Mouse (Mus musculus): Measurements from ENCODE around the gene Pcca. TPM values are rescaled to one million over a fixed set of nuclear protein-coding genes. Genes with fewer than 3 reads are reported as not detected.
A peak's percentile ranks its signal among the peaks of the same experiment; 100 is the strongest.

The Pcca gene
- total RNA-seq, 1 experiment from 2014 or later, result 118 TPM

- peak; percentile 99 for ATAC-seq (replicated peaks; ENCODE audit: low read depth, poor library complexity, severe bottlenecking)
Observed at GRCm38 (mm10) chr14:122876163-122876562, 342.0 kb downstream of the Pcca start.

GRCm38 (mm10) chr14:122876723-122877122 is 342.6 kb downstream of the Pcca start:
- no peak for ATAC-seq (replicated peaks; ENCODE audit: low read depth, poor library complexity, severe bottlenecking)

GRCm38 (mm10) chr14:122877787-122878186 is 343.7 kb downstream of the Pcca start:
- ATAC-seq (replicated peaks; ENCODE audit: low read depth, poor library complexity, severe bottlenecking), result no peak

- ATAC-seq (replicated peaks; ENCODE audit: low read depth, poor library complexity, severe bottlenecking), result no peak
Observed at GRCm38 (mm10) chr14:122880291-122880690, 346.2 kb downstream of the Pcca start.

DNA sequence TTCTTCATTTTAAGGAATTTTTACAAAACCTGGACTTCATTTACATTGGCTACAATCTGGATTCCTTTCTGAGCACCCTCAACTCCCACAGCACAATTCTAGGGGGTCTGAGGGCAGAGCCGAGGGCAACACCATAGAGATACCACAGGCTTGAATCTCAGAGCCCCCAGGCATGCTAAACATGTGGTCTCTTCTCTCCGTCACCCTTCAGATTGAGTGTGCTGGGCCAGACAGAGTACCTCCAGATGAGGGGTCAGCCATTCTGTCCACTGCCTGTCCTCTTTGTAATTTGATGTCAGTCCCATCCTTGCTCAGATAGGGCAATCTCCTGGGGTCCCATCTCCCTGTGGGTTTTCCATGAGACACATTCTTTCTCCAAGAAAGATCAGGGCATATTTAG is 347.6 kb downstream of the Pcca start:
- no peak for ATAC-seq (replicated peaks; ENCODE audit: low read depth, poor library complexity, severe bottlenecking)

DNA sequence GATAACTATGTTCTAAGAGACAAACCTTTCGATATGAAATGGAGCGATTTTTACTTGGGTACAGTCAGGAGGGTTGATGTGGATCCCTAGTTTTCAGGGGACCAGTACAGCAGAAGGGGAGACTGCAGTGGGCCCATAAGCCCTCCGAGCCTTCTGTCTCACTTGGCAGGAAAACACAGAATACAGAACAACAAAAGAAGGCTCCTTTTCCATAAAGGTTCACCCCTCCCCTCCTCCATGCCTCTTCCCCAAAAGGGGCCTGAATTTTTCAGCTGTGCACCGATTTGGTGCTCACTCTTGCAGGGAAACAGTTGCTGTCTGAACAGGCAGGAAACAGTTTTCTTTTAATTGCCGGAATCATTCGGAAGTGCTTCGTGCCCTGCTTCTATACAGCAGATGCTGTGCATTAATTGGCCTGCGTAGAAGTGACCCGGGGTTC is 348.1 kb downstream of the Pcca start:
- no peak for ATAC-seq (replicated peaks; ENCODE audit: low read depth, poor library complexity, severe bottlenecking)

GRCm38 (mm10) chr14:122882795-122883409 is 348.8 kb downstream of the Pcca start:
- no peak for ATAC-seq (replicated peaks; ENCODE audit: low read depth, poor library complexity, severe bottlenecking)

GRCm38 (mm10) chr14:122883410-122883806 is 349.3 kb downstream of the Pcca start:
- no peak for ATAC-seq (replicated peaks; ENCODE audit: low read depth, poor library complexity, severe bottlenecking)

DNA sequence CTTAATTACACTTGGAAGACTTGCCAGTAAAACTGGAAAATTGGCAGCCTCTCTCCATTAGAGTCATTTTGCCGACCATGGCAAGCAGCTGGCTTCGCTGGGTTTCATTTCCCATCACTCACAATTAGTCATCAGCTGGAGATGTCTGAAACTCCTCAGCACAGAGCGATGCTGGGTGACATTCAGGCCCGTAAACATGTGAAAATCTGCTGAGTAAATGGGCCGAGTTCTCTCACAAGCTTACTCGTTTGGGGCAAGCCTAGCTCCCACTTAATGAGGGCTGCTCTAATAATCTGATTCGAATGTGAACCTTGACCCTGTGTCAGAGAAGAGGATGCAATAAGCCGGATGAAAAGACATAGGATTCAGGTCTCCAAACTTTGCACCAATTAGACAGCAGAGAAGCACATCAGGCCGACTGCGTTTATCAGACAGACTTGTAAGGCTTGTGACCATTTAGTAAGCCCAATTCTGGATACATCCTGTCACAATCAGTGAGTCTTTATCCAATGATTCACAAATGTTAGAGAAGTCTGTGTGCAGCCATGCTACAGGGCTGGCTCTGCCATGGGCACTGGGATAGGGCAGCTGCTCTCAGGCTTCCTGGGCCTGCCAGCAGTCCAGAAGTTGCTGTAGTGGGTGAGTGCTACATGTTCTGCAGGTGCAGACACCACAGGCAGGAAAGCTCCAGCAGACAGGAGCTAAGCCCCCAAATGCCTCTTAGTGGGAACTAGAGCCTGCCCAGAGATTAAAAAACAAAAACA is 349.9 kb downstream of the Pcca start:
- ATAC-seq (replicated peaks; ENCODE audit: low read depth, poor library complexity, severe bottlenecking), result no peak

DNA sequence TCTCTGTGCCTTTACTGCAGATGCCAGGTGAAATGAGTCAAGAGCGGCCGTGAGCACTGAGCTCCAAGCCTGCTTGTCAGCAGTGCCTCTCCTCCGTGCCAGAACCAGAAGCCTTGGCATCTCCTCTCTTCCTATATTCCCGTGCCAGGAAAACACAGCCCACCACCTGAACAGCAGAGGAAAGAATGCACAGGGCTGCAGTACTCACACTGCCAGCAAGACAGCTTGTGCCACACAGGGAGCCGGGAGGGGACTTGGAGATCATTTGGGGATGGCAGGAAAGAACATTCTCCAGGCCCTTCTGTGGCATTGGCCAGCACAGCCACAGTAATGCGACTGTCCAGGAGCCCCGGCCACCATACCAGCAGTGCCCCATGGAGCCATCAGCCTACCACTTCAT is 351.8 kb downstream of the Pcca start:
- no peak for ATAC-seq (replicated peaks; ENCODE audit: low read depth, poor library complexity, severe bottlenecking)

- ATAC-seq (replicated peaks; ENCODE audit: low read depth, poor library complexity, severe bottlenecking), result no peak
Observed at GRCm38 (mm10) chr14:122887278-122887677, 353.2 kb downstream of the Pcca start.

DNA sequence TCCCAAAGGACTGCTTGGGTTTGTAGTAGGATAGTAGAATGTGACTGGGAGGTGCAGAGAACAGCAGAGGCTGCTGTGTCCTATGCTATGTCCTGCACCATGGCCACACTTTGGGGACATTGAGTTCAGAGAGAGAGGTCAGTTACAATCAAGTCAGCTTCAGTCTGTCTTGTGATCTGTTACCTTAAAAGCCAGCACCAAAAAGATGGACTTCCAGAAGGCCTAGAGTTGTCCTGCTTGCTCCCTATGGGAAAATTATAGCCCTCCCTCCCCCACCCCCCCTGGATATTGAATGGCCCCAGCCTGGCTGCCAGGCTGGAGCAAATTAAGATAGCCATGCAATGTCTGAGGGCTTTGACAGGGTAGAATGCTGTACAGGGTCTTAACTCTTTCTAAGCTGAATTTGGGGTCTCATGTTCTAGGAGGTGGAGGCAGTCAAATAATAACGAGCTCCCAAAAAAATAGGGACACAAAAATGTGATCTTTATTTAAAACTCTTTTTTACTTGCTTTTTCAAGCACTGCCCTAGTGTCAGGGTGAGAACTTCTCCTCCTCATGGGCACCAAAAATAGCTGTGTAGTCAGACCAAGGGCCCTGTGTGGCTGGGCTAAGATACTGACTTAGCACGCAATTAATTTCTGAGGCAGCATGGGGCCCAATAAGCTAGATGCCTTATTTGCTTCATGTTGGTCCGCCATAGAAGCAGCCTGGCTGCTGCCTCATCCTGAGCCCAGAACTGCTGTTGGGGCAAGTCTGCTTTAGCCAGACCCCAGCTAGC is 353.8 kb downstream of the Pcca start:
- no peak for ATAC-seq (replicated peaks; ENCODE audit: low read depth, poor library complexity, severe bottlenecking)

DNA sequence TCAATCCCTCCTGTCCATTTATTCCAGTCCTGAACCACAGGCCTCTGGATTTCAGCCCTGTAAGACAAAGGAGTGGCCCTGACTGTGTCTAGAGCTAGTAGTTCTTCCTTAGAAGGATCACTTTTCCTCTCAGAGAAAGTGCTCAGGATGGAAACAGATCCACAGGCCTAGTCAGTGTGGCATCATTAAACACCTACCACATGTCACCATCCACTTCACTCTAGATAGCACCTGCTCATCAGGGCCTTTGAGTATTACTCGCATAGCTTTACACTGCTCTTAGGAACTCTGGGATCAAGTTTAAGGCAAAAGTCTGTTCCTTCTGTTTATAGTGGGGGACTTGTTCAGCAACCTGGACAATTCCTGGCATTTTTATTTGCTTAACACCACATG is 354.4 kb downstream of the Pcca start:
- no peak for ATAC-seq (replicated peaks; ENCODE audit: low read depth, poor library complexity, severe bottlenecking)

DNA sequence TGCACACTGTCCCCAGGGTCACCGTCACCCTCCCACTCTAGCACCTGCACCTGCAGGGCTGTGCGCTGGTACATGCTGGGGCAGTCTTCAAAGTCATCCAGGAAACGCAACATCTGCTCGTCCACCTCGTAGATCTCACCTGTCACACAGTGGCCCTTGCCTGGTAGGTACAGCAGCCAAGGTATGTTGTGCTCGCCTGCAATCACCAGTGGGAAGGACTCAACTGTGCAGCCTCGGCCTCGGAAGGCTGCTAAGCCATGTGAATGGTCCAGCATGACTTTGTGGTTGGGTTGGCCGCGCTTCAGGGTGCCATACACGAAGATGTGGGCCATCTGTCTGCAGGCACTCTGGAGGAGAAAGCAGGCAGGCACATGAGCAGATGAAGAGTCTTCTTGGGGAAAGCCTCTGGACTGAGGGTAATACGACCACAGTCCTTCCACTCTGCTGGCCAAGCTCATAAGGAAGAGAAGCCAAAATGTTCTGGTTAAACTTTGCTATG is 357.4 kb downstream of the Pcca start:
- ATAC-seq (replicated peaks; ENCODE audit: low read depth, poor library complexity, severe bottlenecking), result no peak

DNA sequence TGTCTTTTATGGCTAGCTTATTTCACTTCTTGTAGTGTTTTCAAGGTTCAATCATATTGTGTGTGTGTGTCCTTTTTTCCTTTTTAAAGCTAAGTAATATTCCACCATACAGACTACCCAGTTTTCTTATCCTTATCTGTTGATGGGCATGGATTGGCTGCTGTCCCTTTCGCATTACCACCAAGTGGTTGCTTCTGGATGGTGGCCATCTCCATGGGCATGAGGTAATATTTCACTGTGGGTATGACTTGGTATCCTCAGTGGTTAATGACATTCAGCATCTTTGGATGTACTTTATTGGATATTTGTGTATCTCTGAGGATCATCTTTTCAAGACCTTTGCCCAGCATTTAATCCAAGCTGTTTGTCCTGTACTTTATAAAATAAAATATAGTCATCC is 362.0 kb downstream of the Pcca start:
- no peak for ATAC-seq (replicated peaks; ENCODE audit: low read depth, poor library complexity, severe bottlenecking)

DNA sequence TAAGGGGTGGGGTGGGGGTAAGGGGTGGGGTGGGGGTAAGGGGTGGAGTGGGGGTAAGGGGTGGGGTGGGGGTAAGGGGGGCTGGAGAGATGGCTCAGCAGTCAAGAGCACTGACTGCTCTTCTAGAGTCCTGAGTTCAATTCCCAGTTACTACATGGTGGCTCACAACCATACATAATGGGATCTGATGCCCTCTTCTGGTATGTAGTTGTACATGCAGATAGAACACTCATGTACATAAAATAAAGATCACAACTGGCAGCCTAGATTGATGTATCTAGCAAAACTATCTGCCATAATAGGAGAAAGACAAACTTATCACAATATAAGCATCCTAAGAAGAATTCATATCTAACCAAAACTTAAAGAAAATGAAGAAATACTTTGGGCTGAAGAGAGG is 364.4 kb downstream of the Pcca start:
- ATAC-seq (replicated peaks; ENCODE audit: low read depth, poor library complexity, severe bottlenecking), result no peak

DNA sequence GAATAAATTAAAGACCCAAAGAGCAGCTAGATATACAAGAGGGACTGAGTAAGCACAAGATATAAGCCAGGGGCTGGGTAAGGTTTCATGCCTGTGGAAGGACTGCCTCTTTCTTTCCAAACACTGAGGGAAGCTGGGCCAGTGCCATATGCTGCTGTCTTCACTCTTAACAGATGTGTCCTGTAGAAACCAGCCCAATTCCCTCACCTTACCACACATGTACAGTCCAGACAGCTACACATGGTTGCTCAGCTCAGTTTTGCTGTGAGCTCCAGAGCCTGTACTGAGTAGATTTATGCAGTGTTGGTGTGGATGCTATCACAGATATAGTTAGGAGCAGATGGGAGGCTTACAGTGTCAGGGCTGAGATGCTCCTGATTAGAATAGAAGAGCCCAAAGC is 366.6 kb downstream of the Pcca start:
- ATAC-seq (replicated peaks; ENCODE audit: low read depth, poor library complexity, severe bottlenecking), result no peak

GRCm38 (mm10) chr14:122901177-122901576 is 367.1 kb downstream of the Pcca start:
- no peak for ATAC-seq (replicated peaks; ENCODE audit: low read depth, poor library complexity, severe bottlenecking)

- ATAC-seq (replicated peaks; ENCODE audit: low read depth, poor library complexity, severe bottlenecking), result no peak
Observed at GRCm38 (mm10) chr14:122901715-122902114, 367.6 kb downstream of the Pcca start.

DNA sequence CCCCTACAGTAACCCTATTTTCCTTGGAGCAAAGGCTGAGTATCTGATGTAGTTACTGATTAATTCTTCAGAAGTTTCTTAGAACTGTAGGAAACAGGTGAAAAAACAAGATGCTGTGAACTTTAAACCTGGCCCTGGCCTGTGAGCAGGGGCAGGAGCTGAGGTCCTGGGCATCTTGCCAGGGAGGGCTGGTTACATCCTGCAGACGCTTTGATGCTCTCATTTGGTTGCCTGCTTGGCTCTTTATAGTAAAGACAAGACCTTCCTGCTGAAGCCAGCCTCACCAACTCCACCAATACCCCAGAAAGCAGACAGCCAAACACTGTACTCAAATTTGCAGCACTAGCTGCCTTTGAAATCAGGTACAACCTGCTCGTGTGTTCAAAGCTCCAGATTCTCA is 368.0 kb downstream of the Pcca start:
- ATAC-seq (replicated peaks; ENCODE audit: low read depth, poor library complexity, severe bottlenecking), result no peak

DNA sequence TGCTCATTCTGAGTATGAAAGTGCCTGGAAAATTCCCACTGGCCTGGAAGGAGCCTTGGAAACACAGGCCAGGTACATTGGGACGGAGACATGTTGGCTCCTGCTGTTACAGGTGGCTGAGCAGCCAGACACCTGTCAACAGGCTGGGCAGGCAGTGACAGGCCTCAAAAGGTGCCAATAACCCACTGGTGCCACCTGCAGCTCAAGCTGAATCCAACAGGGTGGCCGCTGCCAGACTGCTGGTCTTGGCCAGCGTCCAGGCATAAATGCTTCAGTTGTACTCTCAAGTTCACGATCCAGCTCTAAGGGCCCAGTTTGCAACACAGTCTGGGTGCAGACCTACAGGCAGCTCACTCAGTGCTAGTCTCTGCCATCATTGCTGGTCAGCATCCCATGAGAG is 368.8 kb downstream of the Pcca start:
- no peak; the same call in 1 of the 2 replicates for ATAC-seq (replicated peaks; ENCODE audit: low read depth, poor library complexity, severe bottlenecking)
